ENCODE assay signal across 8 mouse cellular contexts in the genomic region with DNA sequence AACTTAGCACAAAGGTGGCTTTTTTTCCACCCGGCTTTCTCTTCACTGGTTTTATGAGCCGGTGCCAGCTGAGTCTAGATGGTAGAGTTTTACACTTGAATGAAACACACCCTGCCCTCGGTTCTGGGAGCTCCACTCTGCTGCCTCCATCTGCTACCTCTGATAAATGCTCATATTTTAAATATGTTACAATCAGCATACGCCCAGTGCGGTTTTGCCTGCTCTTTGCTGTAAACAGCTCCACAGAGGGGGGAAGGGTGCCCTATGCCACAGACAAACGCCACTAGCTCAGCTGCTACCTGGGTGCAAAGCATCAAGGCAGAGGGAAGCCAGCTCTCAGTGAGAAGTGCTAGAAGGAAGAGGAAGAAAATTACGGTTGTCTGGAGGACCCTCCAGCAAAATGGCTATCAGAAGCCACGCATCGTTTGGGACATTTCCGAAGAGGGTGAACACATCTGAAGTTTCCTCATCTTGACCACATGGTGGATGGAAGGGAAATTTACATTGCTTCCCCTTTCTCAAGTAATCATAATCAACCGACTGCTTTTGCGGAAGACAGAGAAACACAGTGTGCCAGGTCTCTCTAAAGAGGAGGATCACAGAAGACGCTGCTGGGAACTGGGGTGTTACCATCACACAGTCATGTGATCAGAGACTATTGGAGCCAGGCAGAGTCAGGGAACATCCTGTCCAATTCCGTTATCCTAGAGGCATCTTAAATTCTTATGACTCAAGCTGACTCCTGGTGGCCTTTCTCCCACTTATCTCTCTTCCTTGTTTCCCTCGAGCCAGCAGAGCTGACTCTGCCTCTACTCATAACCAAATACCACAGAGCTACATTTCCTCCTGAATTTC. TPM values are rescaled to one million over a fixed set of nuclear protein-coding genes. Genes with fewer than 3 reads are reported as not detected.
DNase-seq lines count a peak whose midpoint lies in the region; ATAC-seq and TF ChIP-seq lines count a peak whose summit lies in the region.

No protein-coding gene starts in this region.

- H3K27ac ChIP-seq in midbrain, embryonic 13.5 days = no peak overlapping the region
- no peak overlapping the region; the same call in 1 of the 2 replicates for H3K27ac ChIP-seq in midbrain, embryonic 15.5 days
- H3K27ac ChIP-seq in forebrain, embryonic 16.5 days (ENCODE audit: low read length) = no peak overlapping the region; the same call in 1 of the 2 replicates
- H3K27ac ChIP-seq in kidney, embryonic 14.5 days (ENCODE audit: low read depth, low read length) = no peak overlapping the region

- 71% methylated on average over 15 of the region's 15 CpGs for WGBS in midbrain, embryonic 13.5 days
- 67% methylated on average over 15 of the region's 15 CpGs for whole genome bisulfite sequencing in midbrain, embryonic 15.5 days
- WGBS in forebrain, embryonic 16.5 days = 61% methylated on average over 15 of the region's 15 CpGs
- 52% methylated on average over 15 of the region's 15 CpGs for WGBS in kidney, embryonic 14.5 days

- 0 out of 2 replicates have a peak, but pooled peaks have one; percentile 34 for ATAC-seq in midbrain, embryonic 13.5 days
- ATAC-seq in midbrain, embryonic 15.5 days (replicated peaks) = no peak; the same call in 1 of the 2 replicates
- peak; percentile 75 for ATAC-seq in forebrain, embryonic 16.5 days
- ATAC-seq in kidney, embryonic 14.5 days (ENCODE audit: low FRiP score, low TSS enrichment) = peak; percentile 68; the same call in 1 of the 2 replicates

- H3K4me1 ChIP-seq in midbrain, embryonic 13.5 days (replicated peaks) = peaks cover 6% of the 10 kb centered on the region; the same call in 1 of the 2 replicates
- no peaks in the 10 kb centered on the region for H3K4me1 ChIP-seq in midbrain, embryonic 15.5 days
- peaks cover 6% of the 10 kb centered on the region for H3K4me1 ChIP-seq in forebrain, embryonic 16.5 days (replicated peaks; ENCODE audit: control insufficient read depth, insufficient read depth, low read length)
- no peaks in the 10 kb centered on the region for H3K4me1 ChIP-seq in kidney, embryonic 14.5 days (ENCODE audit: control insufficient read depth, insufficient read depth, low read length)

- H3K4me3 ChIP-seq in midbrain, embryonic 13.5 days (replicated peaks) = no peak overlapping the region
- H3K4me3 ChIP-seq in midbrain, embryonic 15.5 days = no peak overlapping the region
- no peak overlapping the region for H3K4me3 ChIP-seq in forebrain, embryonic 16.5 days (replicated peaks; ENCODE audit: low read length)
- H3K4me3 ChIP-seq in kidney, embryonic 14.5 days (ENCODE audit: low read length) = no peak overlapping the region

- no peaks in the 10 kb centered on the region for H3K9me3 ChIP-seq in midbrain, embryonic 13.5 days
- H3K9me3 ChIP-seq in midbrain, embryonic 15.5 days = no peaks in the 10 kb centered on the region
- H3K9me3 ChIP-seq in forebrain, embryonic 16.5 days (ENCODE audit: control insufficient read depth, low read length) = no peaks in the 10 kb centered on the region
- H3K9me3 ChIP-seq in kidney, embryonic 14.5 days (ENCODE audit: control insufficient read depth, low read length) = no peaks in the 10 kb centered on the region

- TF ChIP-seq CTCF in brain, embryonic 14.5 days (IDR thresholded peaks at IDR 0.05; ENCODE audit: borderline replicate concordance, extremely low read depth, insufficient read depth, insufficient read length) = no peak

- H3K4me2 ChIP-seq in midbrain, embryonic 13.5 days (replicated peaks) = no peak overlapping the region
- no peak overlapping the region for H3K4me2 ChIP-seq in midbrain, embryonic 15.5 days
- H3K4me2 ChIP-seq in forebrain, embryonic 16.5 days (ENCODE audit: low read length) = no peak overlapping the region
- H3K4me2 ChIP-seq in kidney, embryonic 14.5 days (replicated peaks; ENCODE audit: low read depth, low read length) = no peak overlapping the region

- no peak overlapping the region for H3K9ac ChIP-seq in midbrain, embryonic 13.5 days (replicated peaks)
- no peak overlapping the region for H3K9ac ChIP-seq in midbrain, embryonic 15.5 days
- H3K9ac ChIP-seq in forebrain, embryonic 16.5 days (replicated peaks; ENCODE audit: low read depth, low read length) = no peak overlapping the region
- no peak overlapping the region for H3K9ac ChIP-seq in kidney, embryonic 14.5 days (ENCODE audit: low read depth, low read length)

- DNase-seq in brain, embryonic 14.5 days (ENCODE audit: low read depth) = peak; percentile 67
- peak; percentile 86 for DNase-seq in lung, postnatal 36 days
- peak; percentile 89 to 91 for DNase-seq in spleen, postnatal 4 days (ENCODE audit: low spot score in 2 of 2)
- DNase-seq in frontal cortex, postnatal 25 days (ENCODE audit: low spot score in 2 of 2) = no peak

- H3K36me3 ChIP-seq in midbrain, embryonic 13.5 days = no peaks in the 10 kb centered on the region
- H3K36me3 ChIP-seq in midbrain, embryonic 15.5 days (replicated peaks) = no peaks in the 10 kb centered on the region
- H3K36me3 ChIP-seq in forebrain, embryonic 16.5 days (ENCODE audit: control insufficient read depth, insufficient read depth) = no peaks in the 10 kb centered on the region
- H3K36me3 ChIP-seq in kidney, embryonic 14.5 days (ENCODE audit: control insufficient read depth, insufficient read depth, low read length) = no peaks in the 10 kb centered on the region

- no peaks in the 10 kb centered on the region for H3K27me3 ChIP-seq in midbrain, embryonic 13.5 days
- no peaks in the 10 kb centered on the region for H3K27me3 ChIP-seq in midbrain, embryonic 15.5 days (replicated peaks)
- no peaks in the 10 kb centered on the region for H3K27me3 ChIP-seq in forebrain, embryonic 16.5 days (replicated peaks; ENCODE audit: control insufficient read depth, insufficient read depth, low read length)
- no peaks in the 10 kb centered on the region for H3K27me3 ChIP-seq in kidney, embryonic 14.5 days (ENCODE audit: control insufficient read depth, insufficient read depth, low read length)

- TF ChIP-seq POLR2A in brain, embryonic 14.5 days (IDR thresholded peaks at IDR 0.05; ENCODE audit: borderline replicate concordance, extremely low read depth, insufficient read depth, insufficient read length, poor library complexity, severe bottlenecking) = no peak

RNA-seq across cellular contexts. Expression of a gene that starts 39.6 kb away (rescaled TPM):
- polyA plus RNA-seq in midbrain, embryonic 13.5 days (2015; fragmentation: Nextera tagmentation; extraction: Ambion mirVana) = 94.8 and 121 TPM in 2 replicates
- polyA plus RNA-seq in midbrain, embryonic 15.5 days (2015; fragmentation: Nextera tagmentation; extraction: Ambion mirVana) = 131 and 134 TPM in 2 replicates
- 49.4 and 58.5 TPM in 2 replicates for polyA plus RNA-seq in brain, embryonic 14.5 days (2012; rRNA removed)
- polyA plus RNA-seq in forebrain, embryonic 16.5 days (2015; fragmentation: Nextera tagmentation; extraction: Ambion mirVana) = 125 and 131 TPM in 2 replicates
- polyA plus RNA-seq in kidney, embryonic 14.5 days (2014; fragmentation: Nextera tagmentation; extraction: Ambion mirVana) = 72.8 and 82.9 TPM in 2 replicates

Comparison
In these comparisons a context has a peak if more than half of its experiments do, and no peak if none do; other contexts are left out.
1. DNase-seq: peak in brain, embryonic 14.5 days (single experiment), lung, postnatal 36 days (single experiment) and spleen, postnatal 4 days (2 of 2); none in frontal cortex, postnatal 25 days (0 of 2).